Mouse (Mus musculus) neural tube, embryonic 11.5 days (tissue): ENCODE data around the gene Psmb2. TPM values are rescaled to one million over a fixed set of nuclear protein-coding genes. Genes with fewer than 3 reads are reported as not detected.

Experiments
- ATAC-seq: fragments of 200-750 bp; cut with Nextera tagmentation; 2 replicates; pipeline ENCODE4 v1.8.0; 2017; ENCODE audit warnings: moderate number of reproducible peaks, mild to moderate bottlenecking, moderate TSS enrichment, moderate library complexity; ENCODE audit not compliant: insufficient read depth, low FRiP score, low TSS enrichment
- DNase-seq: peaks from one replicate; pipeline ENCODE4 v3.0.0-alpha.2; 2015; ENCODE audit warnings: low spot score
- H3K27ac ChIP-seq: fragments of 300-500 bp; sonication (generic); 2 replicates; pipeline ENCODE4 v1.5.1; 2014; ENCODE audit warnings: low read depth, mild to moderate bottlenecking, low read length
- H3K27me3 ChIP-seq: fragments of 300-500 bp; sonication (generic); 2 replicates; pipeline ENCODE4 v1.6.1; 2014; ENCODE audit warnings: mild to moderate bottlenecking, low read length, mixed read lengths; ENCODE audit not compliant: control insufficient read depth, insufficient read depth
- H3K36me3 ChIP-seq: fragments of 300-500 bp; sonication (generic); 2 replicates; pipeline ENCODE4 v1.6.1; 2014; ENCODE audit warnings: mild to moderate bottlenecking, low read length, moderate library complexity, mixed read lengths; ENCODE audit not compliant: control insufficient read depth, insufficient read depth
- H3K4me1 ChIP-seq: fragments of 300-500 bp; sonication (generic); 2 replicates; pipeline ENCODE4 v1.6.1; 2014; ENCODE audit warnings: low read length, mixed read lengths; ENCODE audit not compliant: control insufficient read depth, insufficient read depth
- H3K4me2 ChIP-seq: fragments of 300-500 bp; sonication (generic); 2 replicates; pipeline ENCODE4 v1.6.1; 2014; ENCODE audit warnings: low read depth, mild to moderate bottlenecking, moderate library complexity
- H3K4me3 ChIP-seq: fragments of 300-500 bp; sonication (generic); 2 replicates; pipeline ENCODE4 v1.5.1; 2014; ENCODE audit warnings: low read depth, low read length
- H3K9ac ChIP-seq: fragments of 300-500 bp; sonication (generic); 2 replicates; pipeline ENCODE4 v1.6.1; 2014; ENCODE audit warnings: mild to moderate bottlenecking, low read length
- H3K9me3 ChIP-seq: fragments of 300-500 bp; sonication (generic); 2 replicates; pipeline ENCODE4 v1.6.1; 2016; ENCODE audit warnings: low read length; ENCODE audit not compliant: control insufficient read depth
- WGBS: fragments of 180-500 bp; shearing (Covaris S2); extraction: QIAGEN DNeasy Blood & Tissue Kit; methylation state at CpG from one replicate; pipeline ENCODE4 v1.1.7; 2014; 5-methylcytosine and 5-hydroxymethylcytosine counted together
- polyA plus RNA-seq: library from polyadenylated mRNA; unstranded; fragments of >200 nt; fragmentation: Nextera tagmentation; extraction: Ambion mirVana; gene quantifications from 2 replicates; pipeline ENCODE4 v1.2.1, GENCODE M21; 2014

Gene Psmb2
- 529 and 539 TPM in 2 replicates for polyA plus RNA-seq

DNA sequence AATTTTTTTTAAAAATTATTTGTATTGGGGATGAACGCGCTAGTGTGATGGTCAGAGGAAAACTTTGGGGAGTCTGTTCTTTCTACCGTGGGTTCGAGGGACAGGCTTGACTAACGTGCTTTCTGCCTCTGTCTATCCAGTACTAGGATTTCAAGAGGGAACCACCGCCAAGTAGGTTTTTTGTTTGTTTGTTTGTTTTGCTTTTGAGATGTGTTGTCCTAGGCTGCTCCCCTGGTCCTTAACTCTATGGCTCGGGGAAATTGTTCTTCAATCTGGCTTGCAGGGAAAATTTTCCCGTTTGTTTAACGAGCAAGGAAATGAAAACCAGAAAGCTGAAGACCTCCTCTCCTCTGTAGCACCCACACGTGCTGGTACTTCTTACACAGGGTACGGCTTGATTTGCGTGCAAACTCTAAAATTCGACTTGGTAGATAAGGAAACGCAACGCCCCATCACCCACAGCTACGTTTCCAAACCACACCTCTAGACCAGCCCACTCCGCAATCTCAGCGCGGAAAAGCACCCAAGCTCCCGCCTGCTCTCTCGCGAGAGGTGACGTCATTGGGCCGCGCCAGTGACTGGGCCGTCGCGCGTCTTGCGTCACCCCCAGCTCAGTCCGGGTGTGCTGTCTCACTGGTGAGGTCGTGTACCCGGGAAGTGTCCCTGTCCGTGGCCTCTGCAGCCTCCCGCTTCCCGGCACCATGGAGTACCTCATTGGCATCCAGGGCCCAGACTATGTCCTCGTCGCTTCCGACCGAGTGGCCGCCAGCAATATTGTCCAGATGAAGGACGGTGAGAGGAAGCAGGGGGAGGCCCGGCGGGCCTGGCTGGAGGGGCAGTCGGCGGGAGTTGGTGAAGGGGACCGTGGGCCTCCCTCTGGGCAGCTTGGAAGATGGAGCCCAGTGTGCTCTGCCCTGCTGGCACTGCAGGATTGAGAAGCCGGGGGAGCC, at the start of gene Psmb2:
Psmb2 (plus strand) TSS at position 577 of the 950 bp plus-strand sequence.
- H3K4me3 ChIP-seq = peak within 1 kb of the TSS; percentile 99
- H3K9me3 ChIP-seq = no peaks in the 10 kb centered on the region
- H3K9ac ChIP-seq = peak within 1 kb of the TSS; percentile 96
- H3K4me1 ChIP-seq = 0 out of 2 replicates have a peak, but pooled peaks cover 4% of the 10 kb centered on the region
- peak within 1 kb of the TSS; percentile 62 for H3K27ac ChIP-seq
- no peaks in the 10 kb centered on the region for H3K36me3 ChIP-seq
- WGBS = 3% methylated on average over 48 of the region's 48 CpGs
- ATAC-seq (peak; percentile 94), DNase-seq (peak; percentile 99)
- H3K4me2 ChIP-seq = peak within 1 kb of the TSS; percentile 91
- no peaks in the 10 kb centered on the region for H3K27me3 ChIP-seq

DNA sequence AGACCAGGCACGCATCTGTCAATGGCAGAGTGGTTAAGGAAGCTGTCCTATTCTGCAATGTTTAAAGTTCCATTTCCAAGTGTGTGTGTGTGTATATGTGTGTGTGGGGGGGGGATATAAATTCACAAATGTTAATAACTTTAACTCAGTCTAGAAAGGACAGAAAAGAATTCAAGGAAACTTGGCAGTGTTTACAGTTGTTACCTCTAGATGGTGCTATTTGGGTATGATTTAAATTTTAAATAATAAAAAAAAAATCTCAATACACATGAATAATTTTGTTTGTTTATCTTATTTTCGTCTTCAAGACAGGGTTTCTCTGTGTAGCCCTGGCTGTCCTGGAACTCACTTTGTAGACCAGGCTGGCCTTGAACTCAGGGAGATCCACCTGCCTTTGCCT, 45.5 kb upstream of the Psmb2 start:
- Histone ChIP-seq H3K9ac (no peak overlapping the region), H3K4me3 (no peak overlapping the region), H3K4me1 (peaks cover 4% of the 10 kb centered on the region), H3K4me2 (no peak overlapping the region), H3K36me3 (no peaks in the 10 kb centered on the region), H3K27ac (no peak overlapping the region), H3K27me3 (no peaks in the 10 kb centered on the region), H3K9me3 (no peaks in the 10 kb centered on the region)
- DNase-seq (no peak), ATAC-seq (no peak)
- 56% methylated on average over 2 of the region's 2 CpGs for WGBS

DNA sequence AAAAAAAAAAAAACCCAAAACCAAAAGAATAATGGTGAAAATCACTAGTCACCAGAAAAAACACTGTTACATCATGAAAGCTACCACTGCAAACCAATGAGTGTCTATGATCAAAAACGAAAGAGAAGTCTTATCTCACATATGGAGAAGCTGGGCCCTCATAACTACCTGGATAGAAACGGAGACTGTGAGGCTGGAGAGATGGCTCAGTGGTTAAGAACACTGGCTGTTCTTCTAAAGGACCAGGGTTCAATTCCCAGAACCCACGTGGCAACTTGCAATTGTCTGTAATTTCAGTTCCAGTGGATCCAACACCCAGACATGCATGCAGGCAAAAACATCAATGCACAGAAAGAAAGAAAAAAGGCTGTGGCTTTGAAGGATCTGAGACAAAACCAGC, 44.8 kb upstream of the Psmb2 start:
- H3K27me3 ChIP-seq = no peaks in the 10 kb centered on the region
- WGBS = 67% methylated on average over 3 of the region's 3 CpGs

DNA sequence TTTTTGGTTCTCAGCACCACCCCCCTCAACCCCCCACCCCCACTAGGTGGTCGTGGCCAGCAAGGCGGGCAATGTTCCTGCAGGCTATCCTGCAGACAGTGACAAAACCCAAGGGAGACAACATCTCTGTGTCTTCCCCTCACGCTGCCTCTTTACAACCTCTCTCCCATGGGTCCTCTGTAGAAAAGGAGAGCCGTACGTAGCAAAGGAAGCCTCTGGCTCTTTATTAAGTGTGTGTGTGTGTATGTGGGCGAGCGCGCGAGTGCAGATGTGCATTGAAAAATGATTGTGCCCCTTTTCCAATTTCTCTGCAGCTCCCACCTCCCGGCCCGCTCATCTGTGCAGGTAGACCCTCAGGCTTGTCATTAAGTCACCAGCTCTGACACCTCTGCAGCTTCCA, 41.1 kb upstream of the Psmb2 start:
- WGBS = 29% methylated on average over 11 of the region's 11 CpGs
- no peak for ATAC-seq

More for the DNA sequence above, 44.8 kb upstream of the Psmb2 start:
- no peaks in the 10 kb centered on the region for H3K4me1 ChIP-seq
- no peak overlapping the region for H3K4me2 ChIP-seq
- DNase-seq = no peak
- ATAC-seq = no peak
- no peak overlapping the region for H3K9ac ChIP-seq
- H3K36me3 ChIP-seq = no peaks in the 10 kb centered on the region
- no peaks in the 10 kb centered on the region for H3K9me3 ChIP-seq
- H3K4me3 ChIP-seq = no peak overlapping the region
- H3K27ac ChIP-seq = no peak overlapping the region

DNA sequence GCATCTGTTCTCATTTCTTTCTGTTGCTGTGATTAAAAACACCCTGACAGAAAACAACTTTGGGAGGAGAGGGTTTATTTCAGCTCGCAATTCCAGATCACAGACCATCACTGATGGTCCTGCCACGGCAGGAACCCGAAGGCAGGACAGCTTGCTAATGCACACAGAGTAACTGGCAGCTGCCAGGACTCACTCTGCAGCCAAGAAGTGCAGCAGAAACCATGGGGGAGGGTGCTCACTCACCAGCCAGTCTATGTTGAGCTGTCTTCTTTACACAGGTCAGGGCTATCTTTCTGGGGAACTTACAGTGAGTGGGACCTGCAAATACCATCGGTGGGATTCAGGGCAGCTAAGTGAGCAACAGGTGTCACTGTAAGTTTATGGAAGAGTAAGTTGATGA, 40.0 kb upstream of the Psmb2 start:
- Histone ChIP-seq H3K27ac (no peak overlapping the region), H3K9ac (no peak overlapping the region), H3K27me3 (no peaks in the 10 kb centered on the region), H3K36me3 (no peaks in the 10 kb centered on the region), H3K9me3 (no peaks in the 10 kb centered on the region), H3K4me1 (no peaks in the 10 kb centered on the region), H3K4me2 (no peak overlapping the region), H3K4me3 (no peak overlapping the region)
- DNase-seq (no peak), ATAC-seq (no peak)
- whole genome bisulfite sequencing = 77% methylated on average over 4 of the region's 4 CpGs

More for the DNA sequence above, 41.1 kb upstream of the Psmb2 start:
- Histone ChIP-seq H3K9ac (no peak overlapping the region), H3K4me3 (no peak overlapping the region), H3K4me1 (no peaks in the 10 kb centered on the region), H3K9me3 (no peaks in the 10 kb centered on the region), H3K27ac (no peak overlapping the region), H3K27me3 (no peaks in the 10 kb centered on the region), H3K36me3 (no peaks in the 10 kb centered on the region), H3K4me2 (no peak overlapping the region)
- no peak for DNase-seq

DNA sequence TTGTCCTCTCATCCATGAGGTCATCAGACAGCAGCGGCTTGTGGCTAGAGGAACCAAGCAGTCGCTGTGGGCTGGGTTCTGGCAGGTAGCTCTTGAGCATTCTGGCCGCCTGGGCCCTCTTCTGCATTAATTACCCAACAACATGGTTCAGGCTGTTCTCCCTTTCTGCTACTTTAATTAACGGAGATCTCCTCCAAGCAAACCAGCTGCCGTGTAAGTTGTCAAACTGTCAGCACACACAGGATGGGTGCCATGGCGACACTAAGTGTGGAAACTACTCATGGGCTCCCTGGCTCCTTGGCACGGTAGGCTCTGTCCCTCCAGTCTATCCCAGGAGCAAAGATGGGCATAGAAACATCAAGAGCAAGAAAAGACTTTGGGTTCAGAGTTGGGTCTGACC, 38.1 kb upstream of the Psmb2 start:
- DNase-seq (no peak), ATAC-seq (no peak)
- H3K4me1 ChIP-seq = no peaks in the 10 kb centered on the region
- no peaks in the 10 kb centered on the region for H3K9me3 ChIP-seq
- no peak overlapping the region for H3K4me2 ChIP-seq
- no peak overlapping the region for H3K9ac ChIP-seq
- H3K4me3 ChIP-seq = no peak overlapping the region
- no peaks in the 10 kb centered on the region for H3K36me3 ChIP-seq
- H3K27me3 ChIP-seq = no peaks in the 10 kb centered on the region
- H3K27ac ChIP-seq = no peak overlapping the region
- 58% methylated on average over 7 of the region's 7 CpGs for WGBS

DNA sequence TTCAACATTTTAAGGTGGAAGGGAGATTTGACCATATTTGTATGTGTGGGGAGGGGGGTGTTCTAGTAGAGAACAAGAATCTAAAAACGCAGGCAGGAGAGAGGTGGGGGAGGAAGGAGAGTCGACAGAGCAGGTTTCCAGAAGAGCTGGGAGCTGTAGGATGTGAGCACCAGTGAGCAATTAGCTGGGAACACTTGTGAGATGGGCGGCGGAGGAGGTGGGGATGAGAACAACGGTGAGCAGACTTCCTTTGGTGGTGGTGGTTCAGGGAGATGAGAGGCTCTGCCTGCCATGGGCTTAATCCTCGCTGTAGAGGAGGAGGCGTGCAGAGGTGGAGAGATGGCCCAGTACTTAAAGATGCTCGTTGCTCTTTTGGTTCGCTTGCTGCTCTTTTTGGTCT, 35.5 kb upstream of the Psmb2 start:
- H3K4me2 ChIP-seq = no peak overlapping the region
- no peak overlapping the region for H3K9ac ChIP-seq
- no peaks in the 10 kb centered on the region for H3K4me1 ChIP-seq
- no peak overlapping the region for H3K4me3 ChIP-seq
- H3K27me3 ChIP-seq = no peaks in the 10 kb centered on the region
- DNase-seq (no peak), ATAC-seq (no peak)
- H3K36me3 ChIP-seq = no peaks in the 10 kb centered on the region
- WGBS = 31% methylated on average over 9 of the region's 9 CpGs
- no peaks in the 10 kb centered on the region for H3K9me3 ChIP-seq
- H3K27ac ChIP-seq = no peak overlapping the region

DNA sequence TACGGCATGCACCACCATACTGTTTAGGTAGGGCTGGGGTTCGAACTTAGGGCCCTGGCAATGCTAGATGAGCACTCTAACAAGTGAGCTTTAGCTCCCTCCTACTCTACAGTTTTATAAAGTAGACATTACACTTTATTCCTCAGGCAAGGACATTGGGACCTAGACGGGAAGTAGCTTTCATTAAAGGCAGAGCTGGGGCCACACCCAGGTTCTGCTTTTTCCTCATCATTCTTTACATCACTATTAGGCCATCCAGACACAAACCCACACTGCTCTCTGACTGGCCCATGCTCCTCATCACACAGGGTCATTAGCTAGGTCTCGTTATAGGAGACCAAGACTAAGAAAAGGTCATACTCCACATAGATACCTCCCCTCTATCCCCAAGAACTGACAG, 33.6 kb upstream of the Psmb2 start:
- Histone ChIP-seq H3K4me3 (no peak overlapping the region), H3K36me3 (no peaks in the 10 kb centered on the region), H3K4me1 (no peaks in the 10 kb centered on the region), H3K4me2 (no peak overlapping the region), H3K9ac (no peak overlapping the region), H3K27ac (no peak overlapping the region), H3K27me3 (no peaks in the 10 kb centered on the region), H3K9me3 (no peaks in the 10 kb centered on the region)
- DNase-seq (no peak), ATAC-seq (no peak)
- 64% methylated on average over 4 of the region's 4 CpGs for WGBS
